Mouse (Mus musculus): ENCODE results near the gene Tnfrsf4. TPM values are rescaled to one million over a fixed set of nuclear protein-coding genes. Genes with fewer than 3 reads are reported as not detected.

The Tnfrsf4 gene
- total RNA-seq, 2 experiments from 2014 or later: 1.7 to 2.4 TPM

DNA sequence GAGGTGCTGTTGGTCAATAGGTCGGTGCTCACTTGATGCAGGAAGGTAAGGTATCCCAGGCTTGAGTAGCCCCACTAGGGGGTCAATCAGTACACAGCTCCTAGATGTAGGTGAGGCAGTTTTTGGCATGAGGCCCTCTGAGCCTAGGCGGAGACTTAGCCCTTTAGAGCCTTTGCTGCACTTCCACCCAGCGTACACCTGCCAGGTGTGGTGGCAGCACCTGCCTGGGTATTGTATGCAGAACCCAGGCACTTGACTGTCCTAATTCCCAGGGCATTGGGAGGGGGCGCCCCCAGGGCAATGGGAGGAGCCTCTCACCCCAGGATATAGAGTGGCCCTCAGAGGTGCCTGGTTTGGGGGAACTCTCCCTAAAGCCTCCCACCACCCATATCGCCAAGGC is 41.5 kb downstream of the Tnfrsf4 start:
- H3K27ac ChIP-seq: no peak overlapping the region
- no peak for TF ChIP-seq CTCF (IDR thresholded peaks at IDR 0.05)
- intact Hi-C loops (cut with DNase I): no loop called here
- DNase-seq (ENCODE audit: extremely low spot score in 1 of 2, low spot score in 2 of 2): no peak
- no peak overlapping the region for H3K4me3 ChIP-seq

DNA sequence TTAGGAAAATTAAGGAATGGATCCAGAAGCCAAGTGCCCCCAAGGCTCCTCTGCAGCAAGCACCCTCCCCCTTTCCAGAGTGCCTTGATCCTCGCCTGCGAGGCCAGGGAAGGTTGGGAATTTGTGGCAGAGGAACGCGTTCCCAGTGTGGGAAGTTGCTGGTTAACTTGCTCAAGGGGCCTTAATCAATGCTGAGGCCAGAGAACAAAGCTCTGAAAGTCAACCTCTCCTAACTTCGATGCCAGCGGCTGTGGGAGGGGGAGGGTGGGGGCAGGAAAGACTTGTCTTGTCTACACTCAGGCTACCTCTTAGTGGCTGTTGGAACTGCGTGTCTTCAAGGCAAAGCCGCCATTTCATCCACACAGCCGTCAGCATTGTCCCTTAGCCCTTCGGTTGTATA is 44.1 kb downstream of the Tnfrsf4 start:
- H3K4me3 ChIP-seq: no peak overlapping the region
- H3K27ac ChIP-seq: no peak overlapping the region
- DNase-seq (ENCODE audit: extremely low spot score in 1 of 2, low spot score in 2 of 2): no peak
- no peak for TF ChIP-seq CTCF (IDR thresholded peaks at IDR 0.05)
- intact Hi-C loops (cut with DNase I): no loop called here

DNA sequence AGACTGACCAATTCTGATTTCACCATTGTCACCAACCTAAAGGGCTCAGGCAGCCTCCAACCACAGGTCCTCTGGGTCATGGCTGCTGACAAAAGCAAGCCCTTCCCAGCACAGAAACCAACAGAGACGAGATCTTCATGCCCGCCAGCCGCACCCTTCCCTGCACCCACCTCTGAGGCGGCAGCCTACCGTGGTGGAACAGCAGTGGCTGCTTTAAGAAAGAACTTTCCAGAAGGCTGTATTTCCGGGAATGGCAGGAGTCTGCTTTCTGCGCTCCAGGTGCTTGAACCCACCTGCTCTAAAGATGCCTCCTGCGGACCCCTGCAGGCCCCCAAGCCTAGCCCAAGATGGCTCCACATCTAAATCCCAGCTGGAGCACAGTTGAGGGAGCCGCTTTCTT is 45.2 kb downstream of the Tnfrsf4 start:
- TF ChIP-seq CTCF (IDR thresholded peaks at IDR 0.05): no peak
- no peak overlapping the region for H3K4me3 ChIP-seq
- intact Hi-C loops (cut with DNase I): no loop called here
- DNase-seq (ENCODE audit: extremely low spot score in 1 of 2, low spot score in 2 of 2): no peak
- no peak overlapping the region for H3K27ac ChIP-seq

DNA sequence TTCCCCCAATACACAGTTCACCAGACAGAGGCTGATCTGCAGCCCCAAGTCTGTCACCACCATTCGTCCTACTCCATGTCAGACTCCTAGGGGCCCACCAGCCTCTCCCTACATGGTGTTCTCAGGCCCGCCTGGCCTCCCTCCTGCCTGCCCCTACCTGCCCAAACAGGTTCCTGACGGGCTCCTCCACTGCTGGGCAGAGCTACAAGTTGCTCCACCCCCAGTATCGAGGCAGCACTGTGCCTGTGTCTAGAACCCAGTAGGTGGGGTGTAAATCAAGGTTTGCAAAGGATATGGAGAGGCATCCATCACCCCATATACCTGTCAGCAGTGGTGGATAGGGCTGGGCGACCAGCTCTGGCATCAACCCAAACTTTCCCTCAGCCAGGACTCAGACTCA is 45.6 kb downstream of the Tnfrsf4 start, which contains the start of gene Ttll10:
Ttll10 (minus strand) TSS at position 154 of the 400 bp plus-strand sequence.
- H3K27ac ChIP-seq: no peak within 1 kb of the TSS

DNA sequence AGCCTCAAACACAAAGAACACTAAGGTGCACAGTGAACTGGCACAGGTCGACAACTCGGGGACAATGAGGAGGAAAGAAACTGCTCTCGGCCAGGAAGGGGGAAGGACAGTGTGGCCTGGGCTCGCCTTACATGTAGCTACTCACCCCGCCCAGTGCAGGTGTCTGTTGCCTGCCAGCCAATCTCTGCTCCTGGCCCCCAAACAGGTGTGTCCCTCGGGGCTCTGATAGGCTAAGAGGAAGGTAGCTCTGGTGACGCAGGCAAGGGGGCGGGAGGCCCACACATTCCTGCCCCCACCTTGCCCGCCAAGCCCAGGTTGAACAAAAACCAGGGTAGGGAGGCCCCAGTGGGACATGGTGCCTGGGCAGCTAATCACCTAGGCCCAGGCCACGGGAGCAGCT is 46.1 kb downstream of the Tnfrsf4 start:
- intact Hi-C loops (cut with DNase I): no loop called here
- TF ChIP-seq CTCF (IDR thresholded peaks at IDR 0.05): no peak

More for the DNA sequence above, 45.6 kb downstream of the Tnfrsf4 start, which contains the start of gene Ttll10:
- DNase-seq (ENCODE audit: extremely low spot score in 1 of 2, low spot score in 2 of 2): no peak
- no peak within 1 kb of the TSS for H3K4me3 ChIP-seq
- intact Hi-C loops (cut with DNase I): no loop called here
- TF ChIP-seq CTCF (IDR thresholded peaks at IDR 0.05): no peak

DNA sequence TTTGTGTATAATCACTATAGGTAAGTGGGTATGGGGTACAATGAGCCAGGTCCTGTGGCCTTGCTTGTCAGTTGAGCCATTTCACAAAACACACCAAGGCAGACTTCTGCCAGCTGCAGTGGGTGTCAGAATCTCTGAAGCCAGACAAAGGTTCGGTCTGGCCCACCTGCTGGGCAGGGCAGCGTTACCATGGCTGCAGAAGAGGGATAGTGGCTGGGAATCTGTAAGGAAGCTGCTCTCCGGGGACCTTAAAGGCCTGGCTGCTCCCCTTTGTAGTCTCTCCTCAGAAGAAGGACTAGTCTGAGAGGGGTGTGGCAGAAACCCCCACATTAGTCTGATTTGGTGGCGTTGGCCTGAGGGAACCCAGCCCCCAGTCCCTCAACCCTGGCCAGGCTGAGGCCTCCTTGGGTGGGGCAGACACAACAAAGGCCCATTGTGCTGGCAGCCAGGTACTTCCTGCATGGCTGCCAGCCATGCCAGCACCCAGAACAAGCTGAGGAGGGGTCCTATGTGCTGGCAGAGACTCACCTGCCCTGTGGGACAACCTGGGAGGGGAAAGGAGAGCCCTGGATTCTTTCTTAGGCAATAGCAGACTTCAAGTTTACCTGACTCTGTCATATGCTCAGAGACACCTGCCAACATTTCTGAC is 50.3 kb downstream of the Tnfrsf4 start:
- Histone ChIP-seq H3K27ac (no peak overlapping the region), H3K4me3 (no peak overlapping the region)
- DNase-seq (ENCODE audit: extremely low spot score in 1 of 2, low spot score in 2 of 2): no peak
- intact Hi-C loops (cut with DNase I): no loop called here
- TF ChIP-seq CTCF (IDR thresholded peaks at IDR 0.05): no peak

More for the DNA sequence above, 46.1 kb downstream of the Tnfrsf4 start:
- Histone ChIP-seq H3K27ac (no peak overlapping the region), H3K4me3 (no peak overlapping the region)
- DNase-seq (ENCODE audit: extremely low spot score in 1 of 2, low spot score in 2 of 2): no peak

DNA sequence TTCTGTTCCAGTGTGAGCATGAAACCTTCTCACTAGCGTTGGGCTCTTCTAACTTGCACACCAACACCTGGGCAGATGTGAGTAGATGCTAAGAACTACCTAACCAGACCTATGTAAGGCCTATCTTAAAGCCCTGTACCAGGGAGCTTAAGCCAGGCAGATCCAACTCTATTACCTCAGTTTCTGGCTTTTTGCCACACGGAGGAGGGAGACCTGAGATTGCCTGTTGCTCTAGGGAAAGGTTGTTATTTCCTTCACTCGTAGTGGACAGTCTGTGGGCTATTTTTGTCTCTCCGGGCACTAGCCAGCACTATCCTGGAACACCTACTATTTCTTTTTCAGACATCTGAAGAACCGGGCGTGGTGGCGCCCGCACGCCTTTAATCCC is 50.9 kb downstream of the Tnfrsf4 start:
- intact Hi-C loops (cut with DNase I): no loop called here
- Histone ChIP-seq H3K27ac (no peak overlapping the region), H3K4me3 (no peak overlapping the region)
- TF ChIP-seq CTCF (IDR thresholded peaks at IDR 0.05): no peak
- DNase-seq (ENCODE audit: extremely low spot score in 1 of 2, low spot score in 2 of 2): no peak

DNA sequence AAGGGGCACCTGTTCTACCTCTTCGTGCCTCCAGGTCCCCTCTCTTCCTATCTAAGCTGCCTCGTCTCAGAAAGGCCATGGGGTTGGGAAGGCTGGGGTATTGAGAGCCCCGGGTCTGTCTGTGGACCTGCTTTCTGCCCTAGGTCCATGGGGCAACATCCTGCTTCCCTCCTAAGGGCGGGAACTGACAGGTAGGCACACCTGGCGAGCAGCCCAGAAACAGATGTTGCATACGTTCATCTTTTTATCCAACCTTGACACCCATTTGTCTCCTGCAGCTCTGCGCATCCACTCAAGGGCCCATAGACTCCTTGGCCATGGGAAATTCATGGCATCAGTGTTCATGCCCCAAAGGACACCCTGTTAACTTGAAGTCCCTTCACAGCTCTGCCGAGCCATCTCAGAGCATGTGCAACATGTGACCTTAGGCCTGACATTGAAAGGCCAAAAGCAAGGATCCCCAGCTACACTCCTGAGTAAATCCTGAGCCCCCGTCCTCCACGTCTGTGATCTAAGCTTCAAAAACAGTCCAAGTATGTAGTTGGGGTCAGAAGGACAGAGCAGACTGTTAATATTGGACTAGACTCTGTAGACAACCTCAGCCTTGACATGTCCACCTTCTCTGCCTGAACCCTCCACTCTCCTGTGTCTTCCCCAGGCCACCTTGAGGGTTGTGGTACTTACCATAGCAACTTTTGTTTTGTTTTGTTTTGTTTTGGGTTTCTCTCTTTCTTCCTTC is 51.7 kb downstream of the Tnfrsf4 start:
- no peak for TF ChIP-seq CTCF (IDR thresholded peaks at IDR 0.05)
- Histone ChIP-seq H3K27ac (no peak overlapping the region), H3K4me3 (no peak overlapping the region)
- no peak for DNase-seq (ENCODE audit: extremely low spot score in 1 of 2, low spot score in 2 of 2)
- intact Hi-C loops (cut with DNase I): no loop called here

Small RNA genes lying within 50 kb of the gene (microRNA-seq; reads per million reads assigned to microRNA genes)
- 6.7 to 11.7 reads per million in 2 experiments for gene Mir200a
- gene Mir200b: 25.1 to 77.7 reads per million in 2 experiments
- gene Mir429: 36.1 to 71.8 reads per million in 2 experiments

Other genes with a start within 250 kb of the Tnfrsf4 start
- gene Vwa1, start 239.1 kb upstream of the Tnfrsf4 start, total RNA-seq (2021): 10 to 100 TPM; 13.6 to 15.9 TPM
- gene Tmem88b, start 228.0 kb upstream of the Tnfrsf4 start, total RNA-seq (2021): 10 to 100 TPM; 16.4 to 16.8 TPM
- under 1 TPM in 1 of 2 experiments, not detected in 1; 0.29 TPM for gene Ankrd65, start 223.4 kb upstream of the Tnfrsf4 start, total RNA-seq (2021)
- 10 to 100 TPM; 82.7 to 84.8 TPM for gene Mrpl20, start 211.0 kb upstream of the Tnfrsf4 start, total RNA-seq (2021)
- 10 to 100 TPM; 74.8 to 83.4 TPM for gene Ccnl2, start 201.4 kb upstream of the Tnfrsf4 start, total RNA-seq (2021)
- gene Aurkaip1, start 182.6 kb upstream of the Tnfrsf4 start, total RNA-seq (2021): 100 to 1,000 TPM in 1 of 2 experiments, 10 to 100 TPM in 1; 98.5 to 101 TPM
- 1 to 10 TPM; 5.9 to 8.0 TPM for gene Mxra8, start 174.2 kb upstream of the Tnfrsf4 start, total RNA-seq (2021)
- 10 to 100 TPM; 94.0 to 96.3 TPM for gene Dvl1, start 166.4 kb upstream of the Tnfrsf4 start, total RNA-seq (2021)
- under 1 TPM; 0.23 to 0.30 TPM for gene Tas1r3, start 150.5 kb upstream of the Tnfrsf4 start, total RNA-seq (2021)
- 10 to 100 TPM; 21.7 to 28.9 TPM for gene Cptp, start 144.4 kb upstream of the Tnfrsf4 start, total RNA-seq (2021)
- 10 to 100 TPM; 37.3 to 41.1 TPM for gene Ints11, start 144.3 kb upstream of the Tnfrsf4 start, total RNA-seq (2021)
- 10 to 100 TPM; 55.0 to 61.2 TPM for gene Pusl1, start 122.1 kb upstream of the Tnfrsf4 start, total RNA-seq (2021)
- 100 to 1,000 TPM; 139 to 152 TPM for gene Acap3, start 122.0 kb upstream of the Tnfrsf4 start, total RNA-seq (2021)
- 10 to 100 TPM; 70.3 to 80.5 TPM for gene Ube2j2, start 70.0 kb upstream of the Tnfrsf4 start, total RNA-seq (2021)
- gene C1qtnf12, start 51.5 kb upstream of the Tnfrsf4 start, total RNA-seq (2021): 10 to 100 TPM; 18.9 to 19.7 TPM
- 10 to 100 TPM in 1 of 2 experiments, 1 to 10 TPM in 1; 9.1 to 10.8 TPM for gene B3galt6, start 21.2 kb upstream of the Tnfrsf4 start, total RNA-seq (2021)
- 100 to 1,000 TPM; 187 to 193 TPM for gene Sdf4, start 21.0 kb upstream of the Tnfrsf4 start, total RNA-seq (2021)
- gene Tnfrsf18, start 12.3 kb downstream of the Tnfrsf4 start, total RNA-seq (2021): not detected
- gene Ttll10, start 45.6 kb downstream of the Tnfrsf4 start, total RNA-seq (2021): under 1 TPM in 1 of 2 experiments, not detected in 1; 0.79 TPM
- 10 to 100 TPM; 30.7 to 34.7 TPM for gene 9430015G10Rik, start 96.1 kb downstream of the Tnfrsf4 start, total RNA-seq (2021)
- 1 to 10 TPM in 1 of 2 experiments, under 1 TPM in 1; 0.95 to 1.3 TPM for gene Rnf223, start 116.7 kb downstream of the Tnfrsf4 start, total RNA-seq (2021)
- gene Agrn, start 183.6 kb downstream of the Tnfrsf4 start, total RNA-seq (2021): 100 to 1,000 TPM; 142 to 147 TPM
- gene Isg15, start 187.0 kb downstream of the Tnfrsf4 start, total RNA-seq (2021): 1 to 10 TPM; 1.1 to 1.5 TPM
- gene AW011738, start 189.5 kb downstream of the Tnfrsf4 start, total RNA-seq (2021): 1 to 10 TPM; 6.4 to 6.6 TPM
- gene Perm1, start 202.0 kb downstream of the Tnfrsf4 start, total RNA-seq (2021): under 1 TPM; 0.25 to 0.30 TPM
- 10 to 100 TPM; 39.6 to 39.8 TPM for gene Plekhn1, start 221.0 kb downstream of the Tnfrsf4 start, total RNA-seq (2021)
- gene Noc2l, start 222.2 kb downstream of the Tnfrsf4 start, total RNA-seq (2021): 10 to 100 TPM; 73.5 to 76.6 TPM
- gene Samd11, start 241.8 kb downstream of the Tnfrsf4 start, total RNA-seq (2021): 1 to 10 TPM; 5.3 to 6.3 TPM